Mouse (Mus musculus): ENCODE results near the gene Nckap5.
"Not testable (repeated sequence)": the region's sequence is repeated elsewhere in the genome, so short reads cannot be mapped to it uniquely, and the experiment has no call there.

The Nckap5 gene

DNA sequence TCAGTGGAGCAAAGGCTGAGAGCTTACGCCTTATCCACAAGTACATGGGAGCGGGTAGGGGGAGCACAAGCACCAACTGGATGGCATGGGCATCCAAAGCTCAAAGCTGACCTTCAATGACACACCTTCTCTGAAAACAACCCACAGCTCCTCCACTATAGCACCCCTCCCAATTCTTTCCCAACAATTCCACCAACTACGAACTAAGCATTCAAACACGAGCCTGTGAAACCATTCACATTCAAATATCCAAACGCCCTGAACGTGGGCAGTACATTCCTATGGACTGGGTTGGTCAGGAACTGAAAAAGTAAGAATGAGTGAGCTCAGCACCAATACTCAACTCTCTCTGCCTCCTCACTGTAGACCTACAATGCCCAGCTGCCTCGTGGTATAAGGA lies 646.8 kb downstream of the Nckap5 start:
- DNase-seq (ENCODE audit: low spot score in 2 of 2): no peak

DNA sequence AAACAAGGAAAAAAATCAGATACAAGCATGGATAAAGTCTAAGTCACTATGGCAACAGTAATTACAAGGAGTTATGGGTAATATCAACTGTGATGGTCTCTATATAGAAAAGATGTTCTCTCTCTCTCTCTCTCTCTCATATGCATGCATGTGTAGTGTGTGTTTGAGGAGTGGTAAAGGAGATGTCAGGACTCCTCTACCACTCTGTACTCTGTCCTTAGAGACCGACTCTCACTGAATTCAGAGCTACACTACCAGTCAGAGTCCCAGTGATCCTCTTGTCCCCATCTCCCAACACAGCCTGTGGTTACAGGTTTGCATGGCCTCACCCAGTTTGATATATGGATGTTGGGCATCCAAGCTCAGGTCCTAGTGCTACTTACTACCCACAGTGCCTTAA lies 662.0 kb downstream of the Nckap5 start:
- DNase-seq (ENCODE audit: low spot score in 2 of 2): no peak

DNA sequence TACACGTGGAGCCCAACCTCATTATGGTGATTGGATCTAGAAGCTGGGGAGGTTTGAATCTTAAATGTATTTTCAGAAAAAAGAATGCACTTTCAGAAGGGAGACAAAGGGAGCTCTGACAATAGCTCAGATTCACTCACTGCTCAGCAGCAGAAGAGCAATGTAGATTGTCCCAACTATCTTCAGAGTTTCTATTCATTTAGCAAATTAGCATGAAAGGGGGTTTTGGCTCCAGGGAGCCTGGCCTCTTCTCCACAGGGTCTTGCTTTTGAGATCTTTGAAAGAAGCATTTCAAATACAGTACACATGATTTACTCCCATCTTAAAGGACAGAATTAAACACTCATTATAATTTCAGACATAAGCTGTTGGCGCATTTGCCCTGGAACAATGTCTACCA lies 662.5 kb downstream of the Nckap5 start:
- DNase-seq (ENCODE audit: low spot score in 2 of 2): no peak

DNA sequence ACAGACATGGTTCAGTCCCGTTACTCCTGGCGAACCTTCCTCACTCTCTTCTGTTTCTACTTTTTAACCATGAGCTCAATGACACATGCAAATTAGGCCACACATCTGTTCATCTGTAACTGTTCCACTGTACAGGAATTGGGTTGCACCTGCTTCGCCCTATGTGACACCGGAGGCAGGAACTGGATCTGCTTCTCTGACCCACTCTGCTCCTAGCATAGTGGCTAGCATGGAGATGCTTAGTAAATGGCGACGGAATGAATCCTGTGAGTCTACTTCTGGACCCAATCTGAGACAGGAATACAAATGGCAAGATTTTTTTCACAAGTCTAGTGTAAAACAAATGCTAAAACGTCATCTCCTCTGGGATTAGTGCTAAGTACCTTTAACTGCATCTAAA lies 663.1 kb downstream of the Nckap5 start:
- no peak for DNase-seq (ENCODE audit: low spot score in 2 of 2)

DNA sequence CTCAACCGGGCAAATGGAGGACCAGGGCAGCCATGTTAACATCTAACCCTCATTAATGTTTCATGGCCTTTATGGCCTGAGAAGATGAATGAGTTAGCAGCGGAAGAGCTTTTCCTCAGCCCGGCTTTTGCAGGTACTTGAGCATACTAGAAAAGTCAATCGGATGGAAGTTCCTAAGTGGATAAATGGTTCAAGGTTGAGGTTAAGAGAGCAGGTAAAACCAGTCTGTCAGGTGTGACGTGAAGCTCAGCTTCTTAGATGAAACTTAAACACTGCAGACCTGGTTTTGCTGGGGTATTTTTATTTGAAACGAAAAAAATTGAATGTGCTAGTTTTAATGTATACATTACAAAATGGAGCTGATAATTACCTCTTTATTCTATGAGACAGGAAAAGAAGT lies 671.3 kb downstream of the Nckap5 start:
- DNase-seq (ENCODE audit: low spot score in 2 of 2): no peak

DNA sequence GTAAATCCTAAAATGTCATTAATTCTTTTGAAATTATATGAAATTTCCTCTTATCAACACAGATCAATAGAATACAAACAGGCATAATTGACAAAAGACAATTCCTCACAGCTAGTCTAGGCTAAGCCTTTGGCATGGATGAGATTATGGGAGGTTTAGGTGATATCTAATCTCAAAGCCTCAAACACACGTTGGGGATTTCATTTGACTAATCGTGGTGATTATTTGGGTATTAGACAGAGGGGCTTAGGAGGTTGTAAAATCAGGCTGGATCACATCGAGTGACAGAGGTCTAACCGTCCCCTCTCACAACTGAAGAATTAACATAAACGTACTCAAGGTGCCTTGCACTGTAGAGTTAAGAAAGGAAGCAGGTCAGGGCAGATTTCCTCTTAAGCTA lies 674.8 kb downstream of the Nckap5 start:
- DNase-seq (ENCODE audit: low spot score in 2 of 2): no peak

DNA sequence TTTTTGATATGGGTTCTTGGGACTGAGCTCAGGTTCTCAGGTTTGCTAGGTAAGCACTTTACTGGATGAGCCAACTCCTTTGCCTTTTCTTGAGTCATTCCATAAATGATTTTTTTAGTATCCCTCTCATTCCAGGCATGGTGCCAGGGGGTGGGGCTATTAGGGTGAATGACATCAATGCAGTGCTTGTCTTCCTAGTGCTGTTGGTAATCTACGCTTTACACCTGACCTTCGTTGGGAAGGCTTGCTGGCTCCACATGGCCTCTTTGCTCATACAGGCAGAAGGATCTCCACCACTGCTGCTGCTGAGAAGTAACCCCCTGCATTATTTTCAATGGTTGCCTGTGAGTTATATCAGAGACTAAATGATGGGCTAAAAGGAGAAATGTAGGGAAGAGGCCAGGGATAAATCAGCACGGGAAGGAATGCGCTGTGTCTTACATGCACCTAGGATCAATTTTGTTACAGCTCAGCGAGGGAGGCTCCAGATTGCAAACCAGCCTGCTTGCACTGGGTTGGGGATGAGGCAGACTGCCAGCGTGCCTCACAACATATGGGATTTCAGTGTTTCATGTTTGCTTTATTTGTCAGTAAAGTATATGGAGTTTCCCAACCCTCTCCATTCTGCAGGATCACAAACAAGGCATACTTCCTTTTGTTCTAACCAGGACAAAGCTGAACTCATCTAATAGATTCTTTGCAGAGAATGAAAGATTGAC lies 676.9 kb downstream of the Nckap5 start:
- peak; percentile 55 to 67 for DNase-seq (ENCODE audit: low spot score in 2 of 2)

DNA sequence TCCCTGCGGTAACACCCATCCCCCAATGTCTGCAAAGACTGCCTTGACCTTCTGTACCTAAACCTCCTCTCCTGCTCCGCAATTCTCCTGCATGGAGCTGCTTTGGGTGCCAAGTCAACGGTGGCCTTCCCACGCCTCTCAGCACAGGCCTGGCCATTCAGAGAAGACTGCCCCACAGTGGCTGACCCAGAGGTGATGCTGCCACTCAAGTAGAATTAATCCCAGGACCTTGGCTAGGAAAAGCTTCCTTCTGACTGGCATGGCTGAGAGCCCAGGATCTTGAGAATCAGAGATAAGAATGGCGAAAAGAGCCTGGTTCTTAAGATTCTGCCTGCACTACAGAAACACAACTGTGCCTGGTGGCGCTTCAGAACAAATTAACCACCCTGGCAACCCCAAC lies 678.4 kb downstream of the Nckap5 start:
- peak in 1 of 2 experiments; percentile 7 for DNase-seq (ENCODE audit: low spot score in 2 of 2)

DNA sequence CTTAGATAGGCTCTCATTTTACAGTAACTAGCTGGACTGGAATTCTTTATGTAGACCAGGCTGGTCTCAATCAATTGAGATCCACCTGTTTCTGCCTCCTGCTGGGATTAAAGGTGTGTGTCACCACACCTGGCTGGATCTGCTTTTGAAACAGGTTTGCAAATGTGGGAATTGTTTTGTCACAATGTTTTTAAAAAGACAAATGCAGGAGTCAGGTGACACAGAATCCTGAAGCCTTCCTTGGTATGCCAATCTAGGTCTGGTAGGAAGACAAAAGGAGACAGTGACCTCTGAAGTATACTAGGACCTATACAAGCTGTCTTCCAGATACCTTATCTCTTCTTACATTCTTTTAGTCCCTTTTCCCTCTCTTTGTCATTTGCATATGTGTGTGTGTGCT lies 680.6 kb downstream of the Nckap5 start:
- no peak for DNase-seq (ENCODE audit: low spot score in 2 of 2)

DNA sequence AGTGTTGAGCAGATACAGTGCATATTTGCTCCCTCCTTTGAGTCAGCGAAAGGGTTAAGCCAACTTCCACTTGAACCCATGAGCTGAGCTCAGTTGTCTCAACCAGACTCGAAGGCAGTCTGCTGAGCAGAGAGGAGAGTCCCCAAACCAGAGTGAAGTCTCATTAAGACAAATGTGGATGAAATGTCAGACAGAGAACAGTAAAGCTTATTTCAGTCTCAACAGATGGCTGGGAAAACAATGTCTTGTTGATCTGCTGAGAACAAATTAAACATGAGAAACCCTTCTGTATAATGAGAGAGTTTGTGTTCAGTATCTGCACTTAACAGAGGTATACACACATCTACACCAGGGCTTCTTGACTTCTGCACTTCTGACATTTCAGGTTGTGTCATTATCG lies 694.9 kb downstream of the Nckap5 start:
- DNase-seq (ENCODE audit: low spot score in 2 of 2): no peak

DNA sequence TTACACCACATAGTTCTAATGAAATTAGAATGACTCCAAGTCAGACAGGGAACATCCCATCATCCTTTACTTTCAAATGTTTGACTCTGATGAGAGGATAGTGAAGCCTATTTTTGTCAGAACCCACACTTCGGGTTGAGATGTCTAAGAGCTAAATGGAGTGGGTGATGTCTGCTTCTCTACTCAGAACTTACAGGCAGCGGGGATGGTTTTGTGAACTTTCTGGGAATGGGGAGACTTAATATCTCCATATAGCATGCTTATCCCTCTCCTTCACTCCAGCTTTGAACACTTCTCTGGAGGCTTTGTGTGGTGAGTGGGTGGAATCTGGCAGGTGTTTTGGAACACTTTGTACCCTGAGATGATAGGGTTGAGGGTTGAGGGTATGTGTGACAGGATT lies 698.3 kb downstream of the Nckap5 start:
- DNase-seq (ENCODE audit: low spot score in 2 of 2): no peak

DNA sequence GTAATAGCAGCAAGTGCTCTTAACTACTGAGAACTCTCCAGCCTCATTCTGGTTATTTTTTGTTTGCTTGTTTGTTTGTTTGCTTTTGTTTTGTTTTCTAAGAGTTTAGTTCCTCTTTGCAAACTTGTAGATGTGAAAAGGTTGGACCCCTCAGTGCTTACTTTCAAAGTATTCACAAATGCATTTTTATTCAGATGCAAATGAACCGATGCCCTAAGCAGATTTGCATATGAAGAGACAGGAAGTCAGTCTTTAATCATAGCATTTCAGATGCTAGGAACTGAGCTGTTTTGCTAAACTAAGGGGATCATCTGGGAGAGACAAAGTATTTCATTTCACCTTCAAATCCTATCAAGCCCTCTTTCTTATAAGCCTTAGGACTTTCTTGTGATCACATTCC lies 701.5 kb downstream of the Nckap5 start:
- no peak for DNase-seq (ENCODE audit: low spot score in 2 of 2)

DNA sequence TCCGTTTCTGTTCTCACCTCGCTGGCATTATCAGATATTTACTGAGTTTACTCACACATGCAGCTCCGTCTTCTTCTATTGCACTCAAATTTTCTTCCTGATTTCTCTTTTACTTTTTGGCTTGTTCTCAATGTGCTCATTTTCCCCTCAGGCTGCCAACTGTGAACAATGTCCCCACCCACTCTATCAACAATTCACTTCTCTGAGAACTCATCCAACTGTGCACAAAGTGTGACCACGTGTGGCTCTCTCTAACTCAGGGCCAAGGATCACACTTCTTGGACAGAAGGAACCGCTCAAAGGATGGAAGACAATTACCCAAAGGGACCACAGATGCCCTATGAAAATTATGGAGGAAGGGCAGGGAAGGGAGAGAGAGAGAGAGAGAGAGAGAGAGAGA lies 707.5 kb downstream of the Nckap5 start:
- DNase-seq (ENCODE audit: low spot score in 2 of 2): no peak

DNA sequence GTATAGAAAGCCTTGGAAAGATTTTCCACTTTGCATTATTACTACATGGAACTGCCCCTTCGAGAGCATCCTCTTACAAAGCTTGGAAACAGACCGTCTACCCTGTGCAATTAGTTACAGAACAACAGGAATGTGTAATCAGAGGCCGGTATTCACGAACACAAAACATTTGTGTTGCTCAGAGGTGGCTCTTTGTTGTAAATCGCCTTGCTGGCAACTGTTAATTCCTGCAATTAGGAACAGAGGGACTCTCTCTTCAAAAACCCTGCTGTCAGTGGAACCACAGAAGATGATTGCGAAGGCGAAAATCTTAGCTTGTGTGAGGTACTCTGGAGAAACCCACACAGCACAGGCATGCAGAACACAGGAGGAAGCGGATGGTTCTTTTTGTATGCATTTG lies 710.1 kb downstream of the Nckap5 start:
- DNase-seq (ENCODE audit: low spot score in 2 of 2): no peak

DNA sequence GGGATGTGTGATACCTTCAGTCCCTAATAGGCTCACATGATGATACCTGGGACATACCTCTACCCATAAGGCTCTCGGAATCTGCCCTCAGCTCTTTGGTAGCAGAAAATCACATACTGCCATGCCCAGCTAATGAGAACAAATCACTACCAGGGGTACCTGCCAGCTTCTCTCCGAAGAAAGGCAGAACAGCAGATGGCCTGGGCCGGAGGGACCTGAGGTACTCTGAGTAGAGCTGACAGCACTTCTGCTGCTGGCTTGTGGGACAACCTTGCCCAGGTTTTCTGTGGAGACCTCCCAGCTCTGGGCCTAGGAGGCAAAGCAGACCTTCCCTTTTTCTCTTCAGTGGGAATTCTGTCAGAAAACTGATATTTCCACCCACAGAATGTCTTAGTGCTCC lies 714.6 kb downstream of the Nckap5 start:
- DNase-seq (ENCODE audit: low spot score in 2 of 2): no peak

DNA sequence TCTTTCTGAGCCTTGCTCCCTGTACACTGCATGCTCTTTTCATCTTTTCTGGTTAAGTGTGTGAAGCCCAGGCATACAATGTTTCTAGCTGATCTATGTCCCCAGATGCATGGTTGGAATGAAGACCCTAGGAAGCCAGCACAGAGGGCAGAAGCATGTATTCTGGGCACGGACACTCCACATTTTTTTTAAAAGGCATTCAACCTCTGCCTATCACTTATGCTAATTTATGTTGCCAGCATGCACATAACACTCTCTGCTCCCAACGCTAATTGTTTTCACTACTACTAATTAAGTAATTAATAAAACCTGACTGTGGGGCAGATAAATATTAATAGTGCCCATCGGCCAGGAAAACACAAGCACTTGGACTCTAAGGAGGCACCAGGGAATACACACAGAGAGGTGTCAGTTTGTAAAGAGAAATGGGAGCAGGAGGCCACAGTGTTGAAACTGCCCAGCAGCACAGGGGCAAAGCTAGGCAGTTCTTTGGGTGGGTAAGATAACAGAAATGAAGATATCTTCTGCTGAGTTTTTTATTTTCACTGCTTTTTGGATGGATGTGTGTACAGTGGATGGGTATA lies 724.8 kb downstream of the Nckap5 start:
- DNase-seq (ENCODE audit: low spot score in 2 of 2): no peak

DNA sequence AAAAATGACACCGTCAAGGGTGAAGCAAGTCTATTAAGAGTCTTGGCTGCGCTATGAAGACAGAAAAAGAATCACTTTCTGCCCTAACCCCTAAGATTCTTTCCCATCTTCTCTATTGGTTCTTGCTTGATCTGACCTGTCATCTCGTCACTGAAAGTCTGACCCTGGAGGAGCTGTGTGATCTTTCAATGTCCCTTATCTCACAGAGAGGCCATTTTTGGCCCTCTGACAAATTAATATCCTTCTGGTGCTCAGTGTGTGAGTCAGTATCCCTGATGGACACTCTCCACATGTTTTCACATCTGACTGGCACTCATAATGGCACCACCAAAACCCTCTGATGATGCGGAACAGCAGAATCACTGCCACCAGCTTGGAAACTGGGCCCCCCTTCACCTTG lies 736.3 kb downstream of the Nckap5 start:
- no peak for DNase-seq (ENCODE audit: low spot score in 2 of 2)

DNA sequence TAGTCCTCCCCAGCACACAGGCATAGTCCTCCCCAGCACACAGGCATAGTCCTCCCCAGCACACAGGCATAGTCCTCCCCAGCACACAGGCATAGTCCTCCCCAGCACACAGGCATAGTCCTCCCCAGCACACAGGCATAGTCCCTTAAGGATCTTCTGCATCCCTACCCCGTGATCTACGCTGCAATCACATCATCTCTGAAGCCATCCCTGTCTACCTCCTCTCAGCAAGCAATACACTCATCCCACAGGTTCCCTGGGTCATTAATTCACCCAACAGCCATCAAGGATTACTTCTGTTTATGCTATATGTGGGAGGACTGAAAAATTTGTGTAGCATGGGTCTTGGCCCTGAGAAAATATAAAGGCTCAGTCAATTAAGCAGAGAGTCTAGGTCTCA lies 738.6 kb downstream of the Nckap5 start:
- DNase-seq (ENCODE audit: low spot score in 2 of 2): not testable (repeated sequence)

DNA sequence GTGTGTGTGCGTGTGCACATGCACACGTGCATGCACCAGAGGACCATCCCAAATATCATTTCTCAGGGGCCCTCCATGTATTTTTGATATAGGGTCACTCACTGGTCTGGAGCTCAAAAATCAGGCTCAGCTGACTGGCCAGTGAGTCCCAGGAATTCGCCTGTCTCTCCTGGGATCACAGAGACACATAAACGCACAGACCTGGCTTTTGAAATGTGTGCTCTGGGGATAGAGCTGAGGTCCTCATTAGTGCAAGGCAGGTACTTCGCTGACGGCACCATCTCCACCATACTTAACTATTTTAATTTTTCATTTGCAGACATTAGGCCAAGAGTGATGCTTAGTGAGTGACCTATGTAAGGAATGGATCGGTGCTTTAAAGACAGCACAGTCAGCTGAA lies 743.4 kb downstream of the Nckap5 start:
- DNase-seq (ENCODE audit: low spot score in 2 of 2): no peak

DNA sequence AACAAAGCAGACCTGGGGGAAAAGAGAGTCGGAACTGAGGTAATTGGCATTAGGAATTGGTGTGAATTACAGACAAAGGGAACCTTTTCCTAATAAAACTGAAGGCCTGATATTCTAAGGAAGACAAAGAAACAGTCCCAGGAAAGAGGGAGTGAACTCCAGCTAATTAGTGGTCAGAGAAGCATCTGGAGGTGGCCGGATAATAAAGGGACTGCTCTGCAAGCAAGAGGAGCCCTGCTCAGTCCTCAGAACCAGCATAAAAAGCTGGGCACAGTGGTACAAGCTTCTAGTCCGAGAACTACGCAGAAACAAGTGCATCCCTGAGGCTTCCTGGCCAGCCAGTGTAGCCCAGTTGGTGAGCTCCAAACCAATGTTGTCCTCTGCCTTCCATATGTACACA lies 754.3 kb downstream of the Nckap5 start:
- DNase-seq (ENCODE audit: low spot score in 2 of 2): no peak

DNA sequence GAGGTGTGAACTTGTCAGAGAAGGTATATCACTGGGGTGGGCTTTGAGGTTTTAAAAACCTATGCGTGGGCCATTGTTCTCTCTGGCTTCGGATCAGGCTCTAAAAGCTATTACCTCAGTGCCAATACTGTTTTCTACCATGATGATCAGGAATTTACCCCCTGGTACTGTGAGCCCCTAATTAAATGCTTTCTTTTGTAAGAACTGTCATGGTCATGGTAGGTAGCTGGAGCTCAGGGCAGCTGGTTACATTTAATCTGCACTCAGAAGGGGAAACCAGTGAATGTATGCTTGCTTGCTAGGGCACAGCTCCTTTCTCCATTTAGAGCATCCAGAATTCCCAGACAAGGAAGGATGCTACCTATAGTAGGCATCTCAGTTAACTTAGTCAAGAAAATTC lies 759.7 kb downstream of the Nckap5 start:
- DNase-seq (ENCODE audit: low spot score in 2 of 2): no peak

DNA sequence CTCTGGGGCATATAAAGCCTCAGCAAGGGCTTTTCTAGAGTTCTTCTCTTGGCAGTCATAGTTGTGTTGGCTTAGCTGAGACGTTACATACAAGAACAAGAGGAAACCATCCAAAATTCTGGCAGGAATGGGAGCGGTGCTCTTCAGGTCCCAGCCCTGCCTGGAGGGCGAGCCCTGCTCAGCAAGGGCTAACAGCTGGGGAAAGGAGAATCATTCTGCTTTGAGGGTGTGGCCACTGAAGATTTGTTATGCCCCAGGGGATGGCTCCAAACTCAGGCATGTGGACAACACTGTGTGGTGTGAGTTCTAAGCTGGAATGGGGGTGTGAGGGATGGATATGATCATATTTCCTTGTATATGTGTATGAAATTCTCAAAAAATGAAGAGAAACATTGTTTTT lies 779.1 kb downstream of the Nckap5 start:
- no peak for DNase-seq (ENCODE audit: low spot score in 2 of 2)

DNA sequence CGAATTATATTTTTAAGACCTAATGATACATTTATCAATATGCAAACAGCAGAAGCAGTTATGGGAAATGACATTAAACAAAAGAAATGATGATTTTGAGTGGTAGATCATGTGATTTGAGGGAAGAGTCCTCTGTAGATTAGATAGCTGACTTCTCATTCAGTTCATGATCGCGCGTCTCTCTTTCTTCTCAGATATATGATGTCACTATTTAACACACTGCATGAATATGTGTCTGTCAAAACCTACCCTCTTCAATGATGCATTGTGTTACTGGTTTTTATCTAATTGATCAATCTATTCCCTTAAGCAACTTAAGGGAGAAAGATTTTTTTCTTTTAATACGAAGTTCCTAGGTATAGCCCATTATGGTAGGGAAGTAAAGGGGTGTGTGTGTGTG lies 787.7 kb downstream of the Nckap5 start:
- DNase-seq (ENCODE audit: low spot score in 2 of 2): no peak

DNA sequence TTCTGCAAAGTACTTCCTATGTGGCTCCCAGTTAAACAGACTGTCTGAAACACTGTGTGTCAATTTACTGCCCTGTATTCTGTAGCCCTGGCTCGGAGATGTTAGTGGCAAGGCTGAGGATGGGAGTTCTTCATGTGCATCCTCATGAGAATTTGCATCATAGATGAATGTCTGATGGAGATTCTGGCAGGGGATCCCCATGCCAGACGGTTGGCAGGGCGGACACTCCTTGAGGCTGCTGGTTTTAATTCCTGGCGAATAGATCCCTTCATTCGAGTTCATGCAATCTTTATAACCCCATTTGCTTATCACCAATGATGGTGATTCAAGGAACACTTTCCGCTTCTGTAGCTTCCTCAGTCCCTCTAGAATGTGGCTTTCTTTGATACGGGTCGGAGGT lies 803.1 kb downstream of the Nckap5 start:
- no peak for DNase-seq (ENCODE audit: low spot score in 2 of 2)

All from right cerebral cortex, postnatal 36 days (tissue).